17 mouse cellular contexts compared by ENCODE assay signal in the genomic region with DNA sequence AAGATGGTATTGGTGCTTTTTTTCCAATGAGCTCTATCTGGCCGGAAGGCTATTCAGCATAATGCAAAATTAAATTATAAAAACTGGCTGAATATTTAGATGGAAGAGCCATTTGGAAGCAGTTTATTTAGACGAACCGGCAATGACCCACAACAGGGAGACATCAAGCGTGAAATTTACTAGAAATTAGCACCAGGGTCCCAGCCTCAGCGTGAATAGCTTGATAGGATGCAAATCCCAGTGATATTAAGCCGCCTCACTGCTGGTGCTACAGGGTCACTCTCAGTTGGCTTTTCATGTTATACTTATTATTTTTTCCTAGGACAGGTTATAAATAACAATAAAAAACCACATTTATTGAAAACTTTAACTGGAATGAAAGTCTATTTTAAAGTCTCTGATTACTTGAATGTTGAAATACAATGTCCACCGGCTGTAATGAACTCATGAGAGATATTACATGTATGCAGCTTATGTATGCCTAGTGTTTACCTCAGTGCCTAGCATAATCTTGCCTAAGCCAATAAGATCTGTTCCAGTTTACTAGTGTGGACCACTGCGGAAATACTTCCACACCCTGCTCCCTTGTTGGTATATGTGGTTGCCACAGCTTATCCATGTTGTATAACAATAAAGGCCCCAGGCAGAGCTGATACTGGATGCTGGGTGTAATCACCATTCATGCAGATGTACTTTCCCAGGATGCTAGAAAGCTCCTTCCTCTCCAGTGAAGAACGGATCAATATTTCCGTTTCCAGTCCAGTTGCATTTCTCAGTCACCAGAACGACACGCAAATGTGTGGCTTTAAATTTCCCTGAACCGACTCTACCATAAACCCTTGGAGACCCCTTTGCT.
DNase-seq lines count a peak whose midpoint lies in the region; ATAC-seq and TF ChIP-seq lines count a peak whose summit lies in the region.
"Had no signal": no experiment of that assay in that cellular context is flagged by ENCODE, and none has a peak within 500 bp of the region (broad histone marks: within the 10 kb centered on the region; RNA-seq: fewer than 3 reads in every experiment).

No protein-coding gene starts in this region.

- no peaks in the 10 kb centered on the region for H3K36me3 ChIP-seq in forebrain, embryonic 11.5 days (ENCODE audit: control insufficient read depth, insufficient read depth, low read length)
- H3K36me3 ChIP-seq in forebrain, embryonic 16.5 days (ENCODE audit: control insufficient read depth, insufficient read depth), result peaks cover 3% of the 10 kb centered on the region; the same call in 1 of the 2 replicates
- peaks cover 25% of the 10 kb centered on the region for H3K36me3 ChIP-seq in forebrain, embryonic 13.5 days (ENCODE audit: poor library complexity, severe bottlenecking)
- H3K36me3 ChIP-seq in hindbrain, postnatal 0 days (ENCODE audit: insufficient read depth, low read length), result peaks cover 6% of the 10 kb centered on the region; the same call in 1 of the 2 replicates
- H3K36me3 ChIP-seq in neural tube, embryonic 14.5 days (ENCODE audit: control insufficient read depth, insufficient read depth, low read length), result no peaks in the 10 kb centered on the region

- H3K27me3 ChIP-seq in forebrain, embryonic 11.5 days (ENCODE audit: control insufficient read depth, insufficient read depth, low read length), result no peaks in the 10 kb centered on the region; the same call in 1 of the 2 replicates
- no peaks in the 10 kb centered on the region for H3K27me3 ChIP-seq in forebrain, embryonic 16.5 days (replicated peaks; ENCODE audit: control insufficient read depth, insufficient read depth, low read length)
- H3K27me3 ChIP-seq in forebrain, embryonic 13.5 days, result no peaks in the 10 kb centered on the region
- no peaks in the 10 kb centered on the region for H3K27me3 ChIP-seq in hindbrain, postnatal 0 days (ENCODE audit: insufficient read depth, low read length)
- no peaks in the 10 kb centered on the region for H3K27me3 ChIP-seq in neural tube, embryonic 14.5 days (ENCODE audit: control insufficient read depth, insufficient read depth, low read length)
- H3K27me3 ChIP-seq: embryonic facial prominence, embryonic 15.5 days; heart, embryonic 13.5 days; limb, embryonic 13.5 days had no signal

- 56% methylated on average over 13 of the region's 13 CpGs for WGBS in forebrain, embryonic 11.5 days
- WGBS in forebrain, embryonic 16.5 days, result 59% methylated on average over 13 of the region's 13 CpGs
- 51% methylated on average over 13 of the region's 13 CpGs for WGBS in forebrain, embryonic 13.5 days
- 51% methylated on average over 13 of the region's 13 CpGs for WGBS in hindbrain, postnatal 0 days
- 41% methylated on average over 13 of the region's 13 CpGs for whole genome bisulfite sequencing in neural tube, embryonic 14.5 days

- no peak for TF ChIP-seq CTCF in hindbrain, postnatal 0 days (IDR thresholded peaks at IDR 0.05; ENCODE audit: low read depth)

- no peak overlapping the region for H3K4me2 ChIP-seq in forebrain, embryonic 11.5 days (ENCODE audit: low read depth, low read length, severe bottlenecking)
- H3K4me2 ChIP-seq in forebrain, embryonic 16.5 days (ENCODE audit: low read length), result no peak overlapping the region
- no peak overlapping the region for H3K4me2 ChIP-seq in forebrain, embryonic 13.5 days
- no peak overlapping the region for H3K4me2 ChIP-seq in hindbrain, postnatal 0 days (ENCODE audit: low read depth, low read length)
- no peak overlapping the region for H3K4me2 ChIP-seq in neural tube, embryonic 14.5 days (ENCODE audit: low read depth, low read length)
- H3K4me2 ChIP-seq: embryonic facial prominence, embryonic 15.5 days; heart, embryonic 13.5 days; limb, embryonic 13.5 days had no signal

- DNase-seq in forebrain, embryonic 11.5 days (ENCODE audit: low spot score), result no peak
- peak; percentile 58 for DNase-seq in hindbrain, postnatal 0 days (ENCODE audit: low spot score)
- DNase-seq in gastrocnemius, adult 8-10 months (ENCODE audit: low spot score in 2 of 2), result no peak
- DNase-seq in yolk sac, embryonic 10.5 days (ENCODE audit: low spot score), result no peak
- DNase-seq in lung, adult 18-20 months, result no peak
- DNase-seq: B cell, adult 2 months; cerebellum, adult 11 months; heart, postnatal 4 days; kidney, adult 8-10 months; right cerebral cortex, postnatal 25 days; thymus, postnatal 4 days had no signal

- ATAC-seq in forebrain, embryonic 11.5 days (replicated peaks; ENCODE audit: low FRiP score), result no peak
- no peak for ATAC-seq in forebrain, embryonic 16.5 days
- no peak for ATAC-seq in forebrain, embryonic 13.5 days
- ATAC-seq in hindbrain, postnatal 0 days, result no peak
- peak; percentile 38; the same call in 1 of the 2 replicates for ATAC-seq in neural tube, embryonic 14.5 days (ENCODE audit: low read depth)

- H3K4me1 ChIP-seq in forebrain, embryonic 11.5 days (replicated peaks; ENCODE audit: control insufficient read depth, insufficient read depth, low read length), result peaks cover 7% of the 10 kb centered on the region; the same call in 1 of the 2 replicates
- H3K4me1 ChIP-seq in forebrain, embryonic 16.5 days (replicated peaks; ENCODE audit: control insufficient read depth, insufficient read depth, low read length), result peaks cover 7% of the 10 kb centered on the region
- peaks cover 16% of the 10 kb centered on the region for H3K4me1 ChIP-seq in forebrain, embryonic 13.5 days
- H3K4me1 ChIP-seq in hindbrain, postnatal 0 days (ENCODE audit: insufficient read depth, low read length), result peaks cover 4% of the 10 kb centered on the region
- H3K4me1 ChIP-seq in neural tube, embryonic 14.5 days (ENCODE audit: control insufficient read depth, insufficient read depth, low read length), result peaks cover 15% of the 10 kb centered on the region; the same call in 1 of the 2 replicates
- H3K4me1 ChIP-seq: embryonic facial prominence, embryonic 15.5 days; heart, embryonic 13.5 days; limb, embryonic 13.5 days had no signal

- peak overlapping the region; percentile 72 for H3K27ac ChIP-seq in forebrain, embryonic 11.5 days (ENCODE audit: low read depth, low read length)
- H3K27ac ChIP-seq in forebrain, embryonic 16.5 days (ENCODE audit: low read length), result no peak overlapping the region
- peak overlapping the region; percentile 11; the same call in 1 of the 2 replicates for H3K27ac ChIP-seq in forebrain, embryonic 13.5 days
- H3K27ac ChIP-seq in hindbrain, postnatal 0 days, result 0 out of 2 replicates have a peak overlapping the region, but pooled peaks have one; percentile 48
- peak overlapping the region; percentile 73 for H3K27ac ChIP-seq in neural tube, embryonic 14.5 days (ENCODE audit: low read depth, low read length)
- H3K27ac ChIP-seq: embryonic facial prominence, embryonic 15.5 days; heart, embryonic 13.5 days; limb, embryonic 13.5 days had no signal

- H3K4me3 ChIP-seq in forebrain, embryonic 11.5 days (ENCODE audit: low read depth, low read length), result no peak overlapping the region
- H3K4me3 ChIP-seq in forebrain, embryonic 16.5 days (replicated peaks; ENCODE audit: low read length), result no peak overlapping the region
- no peak overlapping the region for H3K4me3 ChIP-seq in forebrain, embryonic 13.5 days
- H3K4me3 ChIP-seq in hindbrain, postnatal 0 days (ENCODE audit: low read length), result no peak overlapping the region
- no peak overlapping the region for H3K4me3 ChIP-seq in neural tube, embryonic 14.5 days (ENCODE audit: low read depth, low read length)
- H3K4me3 ChIP-seq: embryonic facial prominence, embryonic 15.5 days; heart, embryonic 13.5 days; limb, embryonic 13.5 days had no signal

- H3K9me3 ChIP-seq in forebrain, embryonic 11.5 days (ENCODE audit: control insufficient read depth, low read length), result no peaks in the 10 kb centered on the region
- no peaks in the 10 kb centered on the region for H3K9me3 ChIP-seq in forebrain, embryonic 16.5 days (ENCODE audit: control insufficient read depth, low read length)
- H3K9me3 ChIP-seq in forebrain, embryonic 13.5 days (replicated peaks), result no peaks in the 10 kb centered on the region
- no peaks in the 10 kb centered on the region for H3K9me3 ChIP-seq in hindbrain, postnatal 0 days (ENCODE audit: low read length)
- no peaks in the 10 kb centered on the region for H3K9me3 ChIP-seq in neural tube, embryonic 14.5 days (ENCODE audit: control insufficient read depth, low read length)
- H3K9me3 ChIP-seq: embryonic facial prominence, embryonic 15.5 days; heart, embryonic 13.5 days; limb, embryonic 13.5 days had no signal

- no peak overlapping the region for H3K9ac ChIP-seq in forebrain, embryonic 11.5 days (ENCODE audit: low read length)
- no peak overlapping the region for H3K9ac ChIP-seq in forebrain, embryonic 16.5 days (replicated peaks; ENCODE audit: low read depth, low read length)
- H3K9ac ChIP-seq in forebrain, embryonic 13.5 days, result no peak overlapping the region
- no peak overlapping the region for H3K9ac ChIP-seq in hindbrain, postnatal 0 days (replicated peaks; ENCODE audit: low read length)
- H3K9ac ChIP-seq in neural tube, embryonic 14.5 days (replicated peaks; ENCODE audit: low read depth, low read length), result no peak overlapping the region
- H3K9ac ChIP-seq: embryonic facial prominence, embryonic 15.5 days; heart, embryonic 13.5 days; limb, embryonic 13.5 days had no signal
